Mouse (Mus musculus) testis, adult 2 months (tissue): ENCODE measurements around the gene Fgl2. TPM values are rescaled to one million over a fixed set of nuclear protein-coding genes. Genes with fewer than 3 reads are reported as not detected.
A peak's percentile ranks its signal among the peaks of the same experiment; 100 is the strongest.

ENCODE experiments used
- H3K27ac ChIP-seq: fragments of 200-500 bp; 2 replicates; pipeline ENCODE4 v1.5.1; 2012; ENCODE audit warnings: low read depth, low read length; ENCODE audit not compliant: control insufficient read depth, insufficient read depth
- H3K27me3 ChIP-seq: fragments of 200-500 bp; 2 replicates; pipeline ENCODE4 v1.6.1; 2012; ENCODE audit warnings: mild to moderate bottlenecking, low read length, moderate library complexity; ENCODE audit not compliant: control insufficient read depth, insufficient read depth
- H3K36me3 ChIP-seq: fragments of 200-500 bp; 2 replicates; pipeline ENCODE4 v1.6.1; 2012; ENCODE audit warnings: mild to moderate bottlenecking, low read length; ENCODE audit not compliant: control insufficient read depth, insufficient read depth
- H3K4me1 ChIP-seq: fragments of 200-500 bp; 2 replicates; pipeline ENCODE4 v1.6.1; 2012; ENCODE audit warnings: low read length; ENCODE audit not compliant: control insufficient read depth, insufficient read depth
- H3K4me3 ChIP-seq: fragments of 200-500 bp; 2 replicates; pipeline ENCODE4 v1.5.1; 2012; ENCODE audit warnings: low read depth, mild to moderate bottlenecking, low read length, moderate library complexity, mixed read lengths; ENCODE audit not compliant: control insufficient read depth
- CTCF ChIP-seq: fragments of 200-500 bp; IDR thresholded peaks from 2 replicates; pipeline ENCODE4 v1.5.1; 2012; ENCODE audit warnings: low read depth, mild to moderate bottlenecking, inconsistent platforms, low read length, moderate library complexity; ENCODE audit not compliant: control insufficient read depth, insufficient read depth, insufficient replicate concordance
- POLR2A ChIP-seq: fragments of 200-500 bp; IDR thresholded peaks from 2 replicates; pipeline ENCODE4 v1.6.1; 2012; ENCODE audit warnings: low read depth, mild to moderate bottlenecking, inconsistent platforms, low read length, moderate library complexity; ENCODE audit not compliant: control insufficient read depth
- polyA plus RNA-seq: library from polyadenylated mRNA; depleted of rRNA; stranded (reverse); fragments of >200 nt; gene quantifications from 2 replicates; pipeline ENCODE4 v1.2.3, GENCODE M21; 2012; rRNA removed

Gene Fgl2
- polyA plus RNA-seq, 1 experiment: 10.0 TPM

- Histone ChIP-seq H3K36me3 (no peaks in the 10 kb centered on the region), H3K27ac (peak within 1 kb of the TSS; percentile 73), H3K27me3 (no peaks in the 10 kb centered on the region), H3K4me1 (0 out of 2 replicates have a peak, but pooled peaks cover 2% of the 10 kb centered on the region), H3K4me3 (peak within 1 kb of the TSS; percentile 91)
- no peak for TF ChIP-seq CTCF
Observed at GRCm38 (mm10) chr5:21424614-21425602, 52.5 kb downstream of the Fgl2 start, which contains the start of the genes Ccdc146 and Fam185a. Ccdc146 (minus strand) TSS chr5:21424677. Fam185a (plus strand) TSS chr5:21424958.

- no peaks in the 10 kb centered on the region for H3K36me3 ChIP-seq
- H3K4me3 ChIP-seq: peak overlapping the region; percentile 65
- H3K27me3 ChIP-seq: no peaks in the 10 kb centered on the region
- 0 out of 2 replicates have a peak, but pooled peaks cover 2% of the 10 kb centered on the region for H3K4me1 ChIP-seq
- TF ChIP-seq POLR2A: no peak
- no peak for TF ChIP-seq CTCF
- H3K27ac ChIP-seq: no peak overlapping the region
Observed at GRCm38 (mm10) chr5:21426666-21427065, 54.2 kb downstream of the Fgl2 start.

Other genes with a start within 250 kb of the Fgl2 start
- gene Gsap, start 186.4 kb upstream of the Fgl2 start, polyA plus RNA-seq: 3.9 and 4.5 TPM in 2 replicates
- gene Ccdc146, start 52.0 kb downstream of the Fgl2 start, polyA plus RNA-seq: 17.5 and 19.0 TPM in 2 replicates
- gene Fam185a, start 52.3 kb downstream of the Fgl2 start, polyA plus RNA-seq: 5.4 and 6.5 TPM in 2 replicates
- 0.99 and 1.2 TPM in 2 replicates for gene Lrrc17, start 170.9 kb downstream of the Fgl2 start, polyA plus RNA-seq